9 mouse cellular contexts compared by ENCODE assay signal in genomic region chr2:125259230-125260120, GRCm38 (mm10). TPM values are rescaled to one million over a fixed set of nuclear protein-coding genes. Genes with fewer than 3 reads are reported as not detected.
A peak's percentile ranks its signal among the peaks of the same experiment; 100 is the strongest.
DNase-seq lines count a peak whose midpoint lies in the region; ATAC-seq lines count a peak whose summit lies in the region.
"Had no signal": no experiment of that assay in that cellular context is flagged by ENCODE, and none has a peak within 500 bp of the region (broad histone marks: within the 10 kb centered on the region; RNA-seq: fewer than 3 reads in every experiment).

No protein-coding gene starts in this region.

- no peak overlapping the region for H3K4me2 ChIP-seq in embryonic facial prominence, embryonic 11.5 days (ENCODE audit: low read depth, low read length)
- no peak overlapping the region for H3K4me2 ChIP-seq in midbrain, embryonic 14.5 days (ENCODE audit: low read length)
- H3K4me2 ChIP-seq: heart, embryonic 15.5 days had no signal

- no peak overlapping the region for H3K27ac ChIP-seq in embryonic facial prominence, embryonic 11.5 days (replicated peaks; ENCODE audit: low read depth, low read length)
- no peak overlapping the region for H3K27ac ChIP-seq in embryonic facial prominence, embryonic 10.5 days (replicated peaks)
- no peak overlapping the region for H3K27ac ChIP-seq in midbrain, embryonic 14.5 days (replicated peaks; ENCODE audit: low read depth, low read length)
- H3K27ac ChIP-seq in midbrain, embryonic 10.5 days (replicated peaks): no peak overlapping the region
- H3K27ac ChIP-seq: heart, embryonic 15.5 days had no signal

- peak; percentile 55 for DNase-seq in embryonic facial prominence, embryonic 11.5 days (ENCODE audit: low spot score)
- no peak for DNase-seq in embryonic facial prominence, embryonic 10.5 days (ENCODE audit: low spot score)
- DNase-seq in midbrain, embryonic 14.5 days: peak; percentile 71
- DNase-seq in midbrain, embryonic 10.5 days (ENCODE audit: low spot score): no peak
- DNase-seq in lung, postnatal 36 days: peak; percentile 68
- DNase-seq in urinary bladder, postnatal 4 days (ENCODE audit: low spot score in 2 of 2): no peak
- no peak for DNase-seq in ovary, postnatal 36 days (ENCODE audit: low spot score)

- peaks cover 7% of the 10 kb centered on the region for H3K36me3 ChIP-seq in embryonic facial prominence, embryonic 11.5 days (replicated peaks; ENCODE audit: control insufficient read depth, insufficient read depth, low read depth, low read length)
- peaks cover 67% of the 10 kb centered on the region for H3K36me3 ChIP-seq in embryonic facial prominence, embryonic 10.5 days (replicated peaks)
- H3K36me3 ChIP-seq in midbrain, embryonic 14.5 days (ENCODE audit: control insufficient read depth, insufficient read depth, low read length): peaks cover 19% of the 10 kb centered on the region
- peaks cover 63% of the 10 kb centered on the region for H3K36me3 ChIP-seq in midbrain, embryonic 10.5 days

- no peak overlapping the region for H3K9ac ChIP-seq in embryonic facial prominence, embryonic 11.5 days (replicated peaks; ENCODE audit: low read length)
- no peak overlapping the region for H3K9ac ChIP-seq in midbrain, embryonic 14.5 days (replicated peaks; ENCODE audit: low read length)
- H3K9ac ChIP-seq: heart, embryonic 15.5 days had no signal

- 0 out of 2 replicates have a peak, but pooled peaks have one; percentile 29 for ATAC-seq in embryonic facial prominence, embryonic 11.5 days (replicated peaks; ENCODE audit: insufficient number of reproducible peaks, low FRiP score, low TSS enrichment, low read depth)
- ATAC-seq in midbrain, embryonic 14.5 days (ENCODE audit: low FRiP score, low TSS enrichment): no peak
- ATAC-seq in erythroblast, adult 5-6 weeks (replicated peaks; ENCODE audit: low FRiP score, poor library complexity, severe bottlenecking): peak; percentile 82

- WGBS in embryonic facial prominence, embryonic 11.5 days: 82% methylated on average over 14 of the region's 14 CpGs
- 88% methylated on average over 14 of the region's 14 CpGs for WGBS in embryonic facial prominence, embryonic 10.5 days
- 87% methylated on average over 14 of the region's 14 CpGs for WGBS in midbrain, embryonic 14.5 days
- WGBS in midbrain, embryonic 10.5 days: 87% methylated on average over 14 of the region's 14 CpGs

- no peak overlapping the region for H3K4me3 ChIP-seq in embryonic facial prominence, embryonic 11.5 days (ENCODE audit: low read depth, low read length)
- no peak overlapping the region for H3K4me3 ChIP-seq in embryonic facial prominence, embryonic 10.5 days
- H3K4me3 ChIP-seq in midbrain, embryonic 14.5 days (replicated peaks; ENCODE audit: low read depth, low read length): no peak overlapping the region
- no peak overlapping the region for H3K4me3 ChIP-seq in midbrain, embryonic 10.5 days
- H3K4me3 ChIP-seq: heart, embryonic 15.5 days had no signal

- H3K4me1 ChIP-seq in embryonic facial prominence, embryonic 11.5 days (ENCODE audit: control insufficient read depth, insufficient read depth, low read length): no peaks in the 10 kb centered on the region
- H3K4me1 ChIP-seq in embryonic facial prominence, embryonic 10.5 days: peaks cover 7% of the 10 kb centered on the region; the same call in 1 of the 2 replicates
- no peaks in the 10 kb centered on the region for H3K4me1 ChIP-seq in midbrain, embryonic 14.5 days (ENCODE audit: control insufficient read depth, insufficient read depth, low read length)
- H3K4me1 ChIP-seq in midbrain, embryonic 10.5 days: no peaks in the 10 kb centered on the region

- no peaks in the 10 kb centered on the region for H3K27me3 ChIP-seq in embryonic facial prominence, embryonic 11.5 days (ENCODE audit: control insufficient read depth, insufficient read depth, low read length)
- H3K27me3 ChIP-seq in embryonic facial prominence, embryonic 10.5 days (replicated peaks; ENCODE audit: low read depth, poor library complexity, severe bottlenecking): no peaks in the 10 kb centered on the region
- no peaks in the 10 kb centered on the region for H3K27me3 ChIP-seq in midbrain, embryonic 14.5 days (ENCODE audit: control insufficient read depth, insufficient read depth, low read length)
- H3K27me3 ChIP-seq in midbrain, embryonic 10.5 days (ENCODE audit: low read depth, poor library complexity, severe bottlenecking): no peaks in the 10 kb centered on the region
- H3K27me3 ChIP-seq: heart, embryonic 15.5 days had no signal

- H3K9me3 ChIP-seq in embryonic facial prominence, embryonic 11.5 days (replicated peaks; ENCODE audit: control insufficient read depth, low read length): no peaks in the 10 kb centered on the region
- H3K9me3 ChIP-seq in embryonic facial prominence, embryonic 10.5 days: peaks cover under 1% of the 10 kb centered on the region; the same call in 1 of the 2 replicates
- 0 out of 2 replicates have a peak, but pooled peaks cover 3% of the 10 kb centered on the region for H3K9me3 ChIP-seq in midbrain, embryonic 14.5 days (ENCODE audit: control insufficient read depth, low read length)
- peaks cover 3% of the 10 kb centered on the region for H3K9me3 ChIP-seq in midbrain, embryonic 10.5 days (replicated peaks)
- H3K9me3 ChIP-seq: heart, embryonic 15.5 days had no signal

RNA-seq across cellular contexts. Expression of gene Dut, which starts 12.5 kb away (rescaled TPM):
- 230 and 235 TPM in 2 replicates for polyA plus RNA-seq in embryonic facial prominence, embryonic 11.5 days (2014; fragmentation: Nextera tagmentation; extraction: Ambion mirVana)
- 265 and 285 TPM in 2 replicates for polyA plus RNA-seq in embryonic facial prominence, embryonic 10.5 days (2016; fragmentation: Nextera tagmentation; extraction: Ambion mirVana)
- polyA plus RNA-seq in midbrain, embryonic 14.5 days (2014; fragmentation: Nextera tagmentation; extraction: Ambion mirVana): 90.4 and 92.4 TPM in 2 replicates
- polyA plus RNA-seq in midbrain, embryonic 10.5 days (2016; fragmentation: Nextera tagmentation; extraction: Ambion mirVana): 223 and 273 TPM in 2 replicates
- total RNA-seq in erythroblast, adult 5-6 weeks (2015; ENCODE audit: low replicate concordance): 37.2 and 67.4 TPM in 2 replicates
- 39.2 and 80.6 TPM in 2 replicates for total RNA-seq in erythroblast, adult 5-6 weeks (2017; ENCODE audit: low replicate concordance)

Comparison
In these comparisons a context has a peak if more than half of its experiments do, and no peak if none do; other contexts are left out.
1. DNase-seq: peak in embryonic facial prominence, embryonic 11.5 days (single experiment), midbrain, embryonic 14.5 days (single experiment) and lung, postnatal 36 days (single experiment); none in embryonic facial prominence, embryonic 10.5 days (single experiment), midbrain, embryonic 10.5 days (single experiment), urinary bladder, postnatal 4 days (0 of 2) and ovary, postnatal 36 days (single experiment).